Mouse (Mus musculus) hindbrain, embryonic 14.5 days (tissue): ENCODE measurements at regions not wholly inside any gene's neighbourhood (a gene's known extent, or its start where the extent isn't known, plus 50 kb on each side); places are given as distances from the start of the nearest gene placed in this dataset.

Experiments used
- ATAC-seq: fragments of 200-750 bp; cut with Nextera tagmentation; 2 replicates; pipeline ENCODE4 v1.8.0; 2017; ENCODE audit warnings: moderate number of reproducible peaks, mild to moderate bottlenecking, moderate TSS enrichment, moderate library complexity; ENCODE audit not compliant: low FRiP score
- DNase-seq: peaks from one replicate; pipeline ENCODE4 v3.0.0-alpha.2; 2015; ENCODE audit warnings: low spot score
- H3K27ac ChIP-seq: fragments of 300-500 bp; sonication (generic); 2 replicates; pipeline ENCODE4 v1.5.1; 2014; ENCODE audit warnings: mild to moderate bottlenecking, moderate library complexity
- H3K27me3 ChIP-seq: fragments of 300-500 bp; sonication (generic); 2 replicates; pipeline ENCODE4 v1.6.1; 2014; ENCODE audit warnings: mild to moderate bottlenecking, low read length, mixed read lengths; ENCODE audit not compliant: control insufficient read depth, insufficient read depth
- H3K36me3 ChIP-seq: fragments of 300-500 bp; sonication (generic); replicated peaks from 2 replicates; pipeline ENCODE4 v1.6.1; 2014; ENCODE audit not compliant: control insufficient read depth, insufficient read depth
- H3K4me1 ChIP-seq: fragments of 300-500 bp; sonication (generic); replicated peaks from 2 replicates; pipeline ENCODE4 v1.6.1; 2014; ENCODE audit warnings: antibody characterized with exemption, low read length, mixed read lengths; ENCODE audit not compliant: control insufficient read depth, insufficient read depth
- H3K4me2 ChIP-seq: fragments of 300-500 bp; sonication (generic); replicated peaks from 2 replicates; pipeline ENCODE4 v1.6.1; 2014; ENCODE audit warnings: mild to moderate bottlenecking, moderate library complexity
- H3K4me3 ChIP-seq: fragments of 300-500 bp; sonication (generic); replicated peaks from 2 replicates; pipeline ENCODE4 v1.5.1; 2014; ENCODE audit warnings: mild to moderate bottlenecking, low read length
- H3K9ac ChIP-seq: fragments of 300-500 bp; sonication (generic); 2 replicates; pipeline ENCODE4 v1.6.1; 2014
- H3K9me3 ChIP-seq: fragments of 300-500 bp; sonication (generic); 2 replicates; pipeline ENCODE4 v1.6.1; 2016; ENCODE audit warnings: low read length; ENCODE audit not compliant: control insufficient read depth
- WGBS: fragments of 180-500 bp; shearing (Covaris S2); extraction: QIAGEN DNeasy Blood & Tissue Kit; methylation state at CpG from one replicate; pipeline ENCODE4 v1.1.7; 2014; 5-methylcytosine and 5-hydroxymethylcytosine counted together

GRCm38 (mm10) chr2:19714025-19714424 lies 56.5 kb downstream of the Otud1 start:
- DNase-seq = no peak
- WGBS = 72% methylated on average over 3 of the region's 3 CpGs
- no peak overlapping the region for H3K9ac ChIP-seq
- ATAC-seq = no peak
- no peak overlapping the region for H3K27ac ChIP-seq
- no peaks in the 10 kb centered on the region for H3K27me3 ChIP-seq
- no peak overlapping the region for H3K4me3 ChIP-seq
- H3K4me1 ChIP-seq = no peaks in the 10 kb centered on the region
- no peaks in the 10 kb centered on the region for H3K36me3 ChIP-seq
- no peaks in the 10 kb centered on the region for H3K9me3 ChIP-seq
- H3K4me2 ChIP-seq = no peak overlapping the region

GRCm38 (mm10) chr2:19715564-19716238 lies 58.1 kb downstream of the Otud1 start:
- Histone ChIP-seq H3K4me1 (no peaks in the 10 kb centered on the region), H3K9ac (no peak overlapping the region), H3K36me3 (no peaks in the 10 kb centered on the region), H3K9me3 (no peaks in the 10 kb centered on the region), H3K27me3 (no peaks in the 10 kb centered on the region), H3K27ac (no peak overlapping the region), H3K4me3 (0 out of 2 replicates have a peak overlapping the region, but pooled peaks have one; percentile 13), H3K4me2 (peak overlapping the region; percentile 50)
- peak; percentile 84 for ATAC-seq
- 27% methylated on average over 11 of the region's 11 CpGs for WGBS
- peak; percentile 86 for DNase-seq

DNA sequence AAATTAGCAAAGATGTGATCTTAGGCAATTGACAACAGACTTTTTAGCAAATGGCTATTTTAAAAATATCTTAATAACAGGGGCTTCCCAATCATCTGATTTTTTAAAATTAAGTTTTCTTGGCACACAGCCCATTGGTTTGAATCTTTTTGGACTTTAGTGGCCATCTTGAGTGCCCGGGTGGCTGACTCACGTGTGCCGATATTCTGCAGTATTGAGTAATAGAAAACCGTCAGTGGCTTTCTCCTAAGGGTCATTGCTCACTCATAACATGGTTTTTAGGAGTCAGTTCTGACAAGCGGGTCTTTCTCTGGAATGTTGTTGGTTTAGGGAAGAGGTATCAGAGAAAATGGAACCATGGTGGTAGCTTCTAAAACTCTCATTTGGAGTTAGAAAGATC lies 58.8 kb downstream of the Otud1 start:
- no peak for DNase-seq
- no peak for ATAC-seq
- Histone ChIP-seq H3K9ac (no peak overlapping the region), H3K4me1 (no peaks in the 10 kb centered on the region), H3K27ac (no peak overlapping the region), H3K9me3 (no peaks in the 10 kb centered on the region), H3K4me2 (no peak overlapping the region), H3K36me3 (no peaks in the 10 kb centered on the region), H3K4me3 (no peak overlapping the region), H3K27me3 (no peaks in the 10 kb centered on the region)
- 95% methylated on average over 5 of the region's 5 CpGs for WGBS

- Histone ChIP-seq H3K36me3 (no peaks in the 10 kb centered on the region), H3K4me2 (no peak overlapping the region), H3K27me3 (no peaks in the 10 kb centered on the region), H3K9me3 (0 out of 2 replicates have a peak, but pooled peaks cover 4% of the 10 kb centered on the region), H3K4me3 (no peak overlapping the region), H3K4me1 (no peaks in the 10 kb centered on the region), H3K9ac (no peak overlapping the region), H3K27ac (no peak overlapping the region)
- ATAC-seq (no peak), DNase-seq (no peak)
- WGBS = 85% methylated on average over 6 of the region's 6 CpGs
These were observed 68.5 kb downstream of the Otud1 start for GRCm38 (mm10) chr2:19726085-19726484.

DNA sequence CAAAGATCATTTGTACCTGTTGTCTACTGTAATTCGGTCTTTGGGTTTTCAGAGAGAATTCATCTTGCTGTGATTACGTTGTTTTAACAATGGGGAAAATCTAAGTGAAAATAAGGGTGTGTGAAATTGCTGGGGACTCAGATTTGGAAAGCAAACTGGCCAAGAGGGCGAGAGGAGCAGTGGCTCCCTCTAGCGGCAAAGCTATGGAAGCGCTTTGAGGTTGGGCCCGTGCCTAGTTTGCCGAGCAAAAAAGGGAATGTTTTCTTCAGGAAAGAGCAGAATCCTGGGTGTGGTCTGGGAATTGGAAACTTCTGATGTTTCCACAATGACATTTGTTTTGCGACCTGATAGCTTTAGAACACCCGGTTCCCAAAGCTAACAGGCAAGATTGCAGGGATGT lies 69.4 kb downstream of the Otud1 start:
- Histone ChIP-seq H3K4me1 (no peaks in the 10 kb centered on the region), H3K4me3 (no peak overlapping the region), H3K27ac (no peak overlapping the region), H3K9me3 (0 out of 2 replicates have a peak, but pooled peaks cover 4% of the 10 kb centered on the region), H3K27me3 (no peaks in the 10 kb centered on the region), H3K4me2 (no peak overlapping the region), H3K9ac (no peak overlapping the region), H3K36me3 (no peaks in the 10 kb centered on the region)
- peak; percentile 33 for DNase-seq
- no peak for ATAC-seq
- 13% methylated on average over 9 of the region's 9 CpGs for WGBS

GRCm38 (mm10) chr2:19732922-19733859 lies 75.6 kb downstream of the Otud1 start:
- no peak overlapping the region for H3K4me3 ChIP-seq
- 75% methylated on average over 12 of the region's 12 CpGs for WGBS
- no peak for ATAC-seq
- no peaks in the 10 kb centered on the region for H3K36me3 ChIP-seq
- H3K9me3 ChIP-seq = no peaks in the 10 kb centered on the region
- DNase-seq = peak; percentile 28
- H3K27ac ChIP-seq = no peak overlapping the region
- H3K27me3 ChIP-seq = no peaks in the 10 kb centered on the region
- H3K9ac ChIP-seq = no peak overlapping the region
- no peak overlapping the region for H3K4me2 ChIP-seq
- H3K4me1 ChIP-seq = no peaks in the 10 kb centered on the region

DNA sequence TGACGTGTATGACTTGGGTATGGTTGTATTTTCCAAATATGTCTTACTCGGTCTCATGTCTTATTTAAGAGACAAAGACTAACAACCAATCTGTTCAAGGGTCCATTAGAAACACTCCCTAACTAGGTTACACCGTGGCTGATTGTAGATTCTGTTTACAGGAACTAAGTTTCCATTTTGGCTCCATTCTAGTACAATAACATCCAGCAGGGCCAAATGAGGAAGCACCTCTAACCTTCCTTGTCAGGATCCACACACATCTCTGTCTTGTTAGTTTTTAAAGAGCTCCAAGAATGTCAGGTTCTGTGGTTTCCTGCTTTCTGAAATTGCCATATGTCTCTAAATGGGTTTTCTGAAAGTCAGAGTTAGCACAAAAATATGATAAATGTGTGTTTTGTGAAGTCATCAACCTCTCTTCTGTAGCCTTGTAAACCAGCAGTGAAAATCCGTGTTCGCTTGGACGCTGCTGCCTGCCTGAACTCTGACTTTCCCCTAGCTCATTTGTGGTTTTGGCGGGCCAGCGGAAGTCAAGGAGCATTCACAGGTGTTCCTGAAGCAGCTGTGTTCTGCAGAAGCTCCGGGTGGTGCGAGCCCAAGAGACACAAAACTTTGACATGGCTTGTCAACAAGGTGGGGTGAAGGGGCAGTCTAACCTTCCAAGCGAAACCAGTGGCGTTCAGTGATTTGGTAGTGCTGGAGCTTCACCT lies 76.8 kb downstream of the Otud1 start:
- Histone ChIP-seq H3K36me3 (no peaks in the 10 kb centered on the region), H3K27ac (no peak overlapping the region), H3K27me3 (no peaks in the 10 kb centered on the region), H3K9ac (no peak overlapping the region), H3K4me2 (no peak overlapping the region), H3K4me3 (no peak overlapping the region), H3K9me3 (no peaks in the 10 kb centered on the region), H3K4me1 (no peaks in the 10 kb centered on the region)
- 85% methylated on average over 12 of the region's 12 CpGs for WGBS
- DNase-seq = no peak
- ATAC-seq = no peak

DNA sequence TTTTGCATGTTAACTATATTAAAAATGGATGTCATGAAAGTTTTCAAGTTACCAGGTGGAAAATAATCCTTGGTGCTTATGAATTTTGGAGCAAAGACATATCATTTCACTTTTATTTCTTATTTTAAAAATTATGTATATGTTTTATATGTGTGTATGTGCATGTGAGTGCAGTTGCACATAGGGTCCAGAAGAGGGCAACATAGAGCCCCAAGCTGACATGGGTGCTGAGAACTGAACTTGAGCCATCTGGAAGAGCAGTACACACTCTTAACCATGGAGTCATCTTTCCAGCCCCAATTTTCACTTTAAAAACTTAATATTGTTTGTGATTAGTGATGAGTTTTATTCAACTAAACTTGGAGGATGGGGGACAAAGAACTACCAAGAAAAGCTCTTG lies 84.0 kb downstream of the Otud1 start:
- no peak overlapping the region for H3K27ac ChIP-seq
- DNase-seq (no peak), ATAC-seq (no peak)
- H3K4me2 ChIP-seq = no peak overlapping the region
- H3K9me3 ChIP-seq = 0 out of 2 replicates have a peak, but pooled peaks cover 4% of the 10 kb centered on the region
- H3K27me3 ChIP-seq = no peaks in the 10 kb centered on the region
- H3K9ac ChIP-seq = no peak overlapping the region
- H3K4me3 ChIP-seq = no peak overlapping the region
- no peaks in the 10 kb centered on the region for H3K36me3 ChIP-seq
- no peaks in the 10 kb centered on the region for H3K4me1 ChIP-seq

GRCm38 (mm10) chr2:19743467-19743866 lies 85.9 kb downstream of the Otud1 start:
- Histone ChIP-seq H3K27ac (no peak overlapping the region), H3K4me3 (no peak overlapping the region), H3K9me3 (0 out of 2 replicates have a peak, but pooled peaks cover 4% of the 10 kb centered on the region), H3K4me2 (no peak overlapping the region), H3K27me3 (no peaks in the 10 kb centered on the region), H3K9ac (no peak overlapping the region), H3K4me1 (no peaks in the 10 kb centered on the region), H3K36me3 (no peaks in the 10 kb centered on the region)
- peak; percentile 27; the same call in 1 of the 2 replicates for ATAC-seq
- WGBS = 49% methylated on average over 4 of the region's 4 CpGs
- DNase-seq = peak; percentile 50
